Mouse (Mus musculus) liver, embryonic 13.5 days (tissue): ENCODE data around the gene Uqcc1. TPM values are rescaled to one million over a fixed set of nuclear protein-coding genes. Genes with fewer than 3 reads are reported as not detected.

Source experiments
- ATAC-seq: fragments of 200-750 bp; cut with Nextera tagmentation; 2 replicates; pipeline ENCODE4 v1.8.0; 2017; ENCODE audit warnings: low read depth, mild to moderate bottlenecking, moderate number of reproducible peaks, moderate library complexity
- DNase-seq: peaks from one replicate; pipeline ENCODE4 v3.0.0; 2022
- H3K27ac ChIP-seq: fragments of 300-500 bp; sonication (generic); 2 replicates; pipeline ENCODE4 v1.5.1; 2015; ENCODE audit warnings: moderate library complexity, mild to moderate bottlenecking, inconsistent platforms
- H3K27me3 ChIP-seq: fragments of 300-500 bp; sonication (generic); 2 replicates; pipeline ENCODE4 v1.6.1; 2015; ENCODE audit warnings: mild to moderate bottlenecking, inconsistent platforms
- H3K36me3 ChIP-seq: fragments of 300-500 bp; sonication (generic); 2 replicates; pipeline ENCODE4 v1.6.1; 2015; ENCODE audit warnings: mild to moderate bottlenecking, inconsistent platforms
- H3K4me1 ChIP-seq: fragments of 300-500 bp; sonication (generic); replicated peaks from 2 replicates; pipeline ENCODE4 v1.6.1; 2015; ENCODE audit warnings: inconsistent platforms
- H3K4me2 ChIP-seq: fragments of 300-500 bp; sonication (generic); 2 replicates; pipeline ENCODE4 v1.6.1; 2015; ENCODE audit warnings: inconsistent platforms, mild to moderate bottlenecking, moderate library complexity
- H3K4me3 ChIP-seq: fragments of 300-500 bp; sonication (generic); replicated peaks from 2 replicates; pipeline ENCODE4 v1.5.1; 2015; ENCODE audit warnings: mild to moderate bottlenecking, inconsistent platforms
- H3K9ac ChIP-seq: fragments of 300-500 bp; sonication (generic); 2 replicates; pipeline ENCODE4 v1.6.1; 2015; ENCODE audit warnings: mild to moderate bottlenecking, inconsistent platforms
- H3K9me3 ChIP-seq: fragments of 300-500 bp; sonication (generic); replicated peaks from 2 replicates; pipeline ENCODE4 v1.6.1; 2016; ENCODE audit warnings: inconsistent platforms
- WGBS: fragments of 180-500 bp; shearing (Covaris S2); methylation state at CpG from one replicate; pipeline ENCODE4 v1.1.7; 2015; ENCODE audit not compliant: insufficient replicate concordance; 5-methylcytosine and 5-hydroxymethylcytosine counted together
- polyA plus RNA-seq: library from polyadenylated mRNA; unstranded; fragments of >200 nt; fragmentation: Nextera tagmentation; extraction: Ambion mirVana; gene quantifications from 2 replicates; pipeline ENCODE4 v1.2.1, GENCODE M21; 2015

Uqcc1 gene
- polyA plus RNA-seq, 1 experiment from 2014 or later, result 49.5 TPM

DNA sequence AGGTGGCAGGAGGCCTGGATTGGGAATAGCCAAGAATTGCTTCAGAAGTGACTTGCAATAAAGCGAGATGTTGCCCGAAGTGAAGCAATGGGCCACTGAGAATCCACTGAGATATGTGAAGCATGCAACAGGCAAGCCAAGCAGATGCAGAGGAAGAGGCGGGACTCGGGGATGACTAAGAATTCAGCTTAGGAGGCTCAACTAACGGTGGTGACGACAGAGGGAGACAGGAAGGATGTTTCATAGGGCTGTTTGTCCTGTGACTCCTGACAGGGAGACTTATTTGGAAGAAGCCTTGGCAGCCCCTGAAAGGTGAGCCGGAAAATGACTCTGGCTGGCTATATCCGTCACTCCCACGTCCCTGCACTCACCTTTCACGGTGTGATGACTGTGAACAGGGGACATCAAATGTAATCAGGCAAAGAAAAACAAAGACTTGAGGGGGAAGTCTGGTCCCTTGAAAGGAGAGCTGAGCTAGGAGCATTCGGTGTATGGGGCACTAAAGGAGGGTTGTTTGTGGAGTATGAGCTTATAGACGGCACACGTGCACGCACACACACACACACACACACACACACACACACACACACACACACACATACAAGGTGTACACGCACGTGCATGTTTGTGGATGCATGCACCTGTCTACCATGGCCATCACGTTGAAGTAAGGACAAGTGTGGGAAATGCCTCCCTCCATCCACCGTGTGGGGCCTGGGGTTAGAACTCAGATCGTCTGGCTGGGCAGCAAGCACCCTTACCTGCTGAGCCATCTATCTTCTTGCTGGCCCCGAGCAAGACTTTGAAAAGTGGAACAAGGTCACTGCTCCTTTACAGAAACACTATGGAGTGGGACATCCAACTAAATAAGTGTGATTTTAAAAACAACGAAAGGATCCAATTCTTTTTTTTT is 50.9 kb downstream of the Uqcc1 start:
- no peak for DNase-seq
- Histone ChIP-seq H3K9ac (no peak overlapping the region), H3K36me3 (peaks cover 54% of the 10 kb centered on the region), H3K4me2 (no peak overlapping the region), H3K9me3 (no peaks in the 10 kb centered on the region), H3K27me3 (no peaks in the 10 kb centered on the region), H3K4me1 (peaks cover 12% of the 10 kb centered on the region), H3K4me3 (no peak overlapping the region), H3K27ac (no peak overlapping the region)
- WGBS, result 81% methylated on average over 21 of the region's 21 CpGs
- no peak for ATAC-seq

DNA sequence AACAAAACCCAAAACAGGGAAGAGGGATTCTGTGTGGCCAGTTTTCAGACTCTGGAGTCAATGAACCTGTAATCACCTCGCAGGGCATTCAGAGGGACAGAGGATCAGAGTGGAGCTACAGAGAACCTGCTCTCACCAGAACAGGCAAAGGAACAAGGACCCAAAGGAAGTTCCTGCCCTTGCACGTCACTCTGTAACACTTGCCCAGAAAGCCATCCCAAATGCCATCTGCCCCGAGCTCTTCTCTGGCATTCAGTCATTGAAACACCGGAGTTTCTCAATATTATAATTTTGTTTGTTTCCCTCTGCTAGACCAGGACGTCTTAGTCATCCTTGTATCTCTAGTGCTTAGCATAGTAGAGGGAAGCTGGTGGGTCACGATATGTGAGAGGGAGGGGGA is 56.5 kb downstream of the Uqcc1 start:
- Histone ChIP-seq H3K27me3 (no peaks in the 10 kb centered on the region), H3K9ac (no peak overlapping the region), H3K4me3 (no peak overlapping the region), H3K36me3 (peaks cover 39% of the 10 kb centered on the region), H3K27ac (no peak overlapping the region), H3K4me1 (no peaks in the 10 kb centered on the region), H3K4me2 (no peak overlapping the region), H3K9me3 (no peaks in the 10 kb centered on the region)
- WGBS, result 73% methylated on average over 6 of the region's 6 CpGs
- ATAC-seq, result no peak
- no peak for DNase-seq

DNA sequence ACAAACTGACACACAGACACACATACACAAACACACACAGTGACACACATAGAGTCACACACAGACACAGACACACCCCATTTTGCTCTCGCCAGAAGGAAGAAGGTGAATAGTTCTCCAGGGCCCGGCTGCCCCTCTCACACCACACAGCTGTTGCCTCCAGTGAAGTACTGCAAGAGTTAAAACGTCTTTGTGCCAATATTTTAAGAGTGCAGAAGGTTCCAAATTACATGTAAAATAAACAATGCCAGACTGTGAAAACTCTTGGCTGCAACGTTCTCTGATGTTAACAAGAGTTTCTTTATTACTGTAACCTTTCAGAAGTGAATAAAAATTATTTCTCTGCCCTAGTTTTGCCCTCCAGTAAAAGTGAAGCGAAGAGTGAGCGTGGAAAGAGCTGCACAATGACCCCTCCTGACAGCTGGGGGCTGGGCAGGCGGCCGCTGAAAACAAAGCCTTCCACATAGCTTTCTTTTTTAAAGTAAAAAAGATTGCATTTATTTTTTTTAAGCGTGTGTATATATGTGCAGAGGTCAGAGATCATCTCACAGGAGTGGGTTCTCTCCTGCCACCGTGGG is 57.1 kb downstream of the Uqcc1 start:
- Histone ChIP-seq H3K27me3 (no peaks in the 10 kb centered on the region), H3K9ac (no peak overlapping the region), H3K27ac (no peak overlapping the region), H3K4me2 (no peak overlapping the region), H3K9me3 (no peaks in the 10 kb centered on the region), H3K4me1 (no peaks in the 10 kb centered on the region), H3K4me3 (no peak overlapping the region), H3K36me3 (peaks cover 43% of the 10 kb centered on the region)
- no peak for DNase-seq
- ATAC-seq, result no peak
- 74% methylated on average over 10 of the region's 10 CpGs for WGBS

DNA sequence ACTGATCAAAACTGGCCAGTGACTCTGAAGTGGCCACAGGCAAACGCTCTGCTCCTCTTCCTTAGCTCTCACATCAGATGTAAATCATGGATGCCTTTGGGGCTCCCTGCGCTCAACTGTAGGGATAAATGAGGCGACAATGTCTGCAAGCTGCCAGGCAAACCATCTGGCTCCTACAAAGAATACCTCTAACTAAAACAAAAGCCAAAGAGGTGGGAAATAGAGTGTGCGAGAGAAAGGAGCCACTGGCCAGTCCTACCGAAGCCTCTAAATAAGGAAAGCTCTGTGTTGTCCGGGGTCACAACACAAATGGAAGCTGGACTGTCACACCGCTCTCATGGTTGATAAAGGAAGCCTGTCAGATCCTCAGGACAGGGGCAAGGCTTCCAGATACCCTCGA is 57.6 kb downstream of the Uqcc1 start:
- ATAC-seq (no peak), DNase-seq (no peak)
- Histone ChIP-seq H3K4me3 (no peak overlapping the region), H3K4me1 (no peaks in the 10 kb centered on the region), H3K27me3 (no peaks in the 10 kb centered on the region), H3K4me2 (no peak overlapping the region), H3K9ac (no peak overlapping the region), H3K36me3 (peaks cover 47% of the 10 kb centered on the region), H3K9me3 (no peaks in the 10 kb centered on the region), H3K27ac (no peak overlapping the region)
- 78% methylated on average over 8 of the region's 8 CpGs for WGBS

DNA sequence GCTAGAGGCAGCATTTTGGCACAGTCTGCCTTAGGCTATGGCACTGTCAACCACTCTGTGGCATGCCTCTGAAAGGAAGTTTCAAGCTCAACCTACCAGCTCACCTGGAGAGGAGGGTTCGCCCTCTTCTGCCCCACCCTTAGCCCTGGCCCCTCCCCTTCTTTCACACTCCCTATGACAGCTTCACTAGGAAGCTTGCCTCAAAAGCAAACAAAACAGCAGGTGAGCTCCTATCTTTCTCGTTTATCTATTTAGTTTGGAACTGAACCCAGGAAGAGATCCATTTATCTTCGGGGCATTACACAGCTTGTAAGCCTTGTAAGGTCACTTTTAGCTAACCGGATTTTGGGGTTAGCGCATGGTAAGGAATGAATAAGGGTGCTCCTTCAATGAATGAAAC is 60.3 kb downstream of the Uqcc1 start:
- Histone ChIP-seq H3K27ac (no peak overlapping the region), H3K4me3 (no peak overlapping the region), H3K4me1 (no peaks in the 10 kb centered on the region; the same call in 1 of the 2 replicates), H3K4me2 (no peak overlapping the region), H3K9ac (no peak overlapping the region), H3K9me3 (no peaks in the 10 kb centered on the region), H3K27me3 (no peaks in the 10 kb centered on the region), H3K36me3 (peaks cover 30% of the 10 kb centered on the region)
- DNase-seq, result no peak
- ATAC-seq, result no peak
- 63% methylated on average over 5 of the region's 5 CpGs for WGBS

DNA sequence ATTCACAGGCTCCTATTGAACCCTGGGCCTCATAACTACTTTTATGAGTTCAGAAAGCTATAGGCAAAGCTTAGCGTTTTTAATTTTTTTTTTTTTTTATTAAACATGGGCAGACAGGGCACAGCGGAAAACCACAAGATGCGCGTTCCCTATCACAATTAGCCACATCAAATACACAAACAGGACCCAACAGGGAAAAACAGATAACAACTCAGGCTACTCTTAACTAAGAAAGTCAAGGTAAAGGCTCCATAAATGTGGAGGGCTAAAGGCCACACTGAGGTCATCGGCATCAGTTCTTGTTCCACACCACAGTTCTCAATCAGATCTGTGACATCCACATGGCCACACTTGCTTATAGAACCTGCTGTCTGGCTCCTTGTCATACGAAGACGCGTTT is 61.8 kb downstream of the Uqcc1 start:
- peaks cover 23% of the 10 kb centered on the region for H3K36me3 ChIP-seq
- 82% methylated on average over 8 of the region's 8 CpGs for WGBS
- H3K9me3 ChIP-seq, result no peaks in the 10 kb centered on the region
- H3K4me1 ChIP-seq, result no peaks in the 10 kb centered on the region; the same call in 1 of the 2 replicates
- no peak overlapping the region for H3K9ac ChIP-seq
- no peak overlapping the region for H3K4me3 ChIP-seq
- H3K4me2 ChIP-seq, result no peak overlapping the region
- ATAC-seq (no peak), DNase-seq (no peak)
- no peaks in the 10 kb centered on the region for H3K27me3 ChIP-seq
- no peak overlapping the region for H3K27ac ChIP-seq

DNA sequence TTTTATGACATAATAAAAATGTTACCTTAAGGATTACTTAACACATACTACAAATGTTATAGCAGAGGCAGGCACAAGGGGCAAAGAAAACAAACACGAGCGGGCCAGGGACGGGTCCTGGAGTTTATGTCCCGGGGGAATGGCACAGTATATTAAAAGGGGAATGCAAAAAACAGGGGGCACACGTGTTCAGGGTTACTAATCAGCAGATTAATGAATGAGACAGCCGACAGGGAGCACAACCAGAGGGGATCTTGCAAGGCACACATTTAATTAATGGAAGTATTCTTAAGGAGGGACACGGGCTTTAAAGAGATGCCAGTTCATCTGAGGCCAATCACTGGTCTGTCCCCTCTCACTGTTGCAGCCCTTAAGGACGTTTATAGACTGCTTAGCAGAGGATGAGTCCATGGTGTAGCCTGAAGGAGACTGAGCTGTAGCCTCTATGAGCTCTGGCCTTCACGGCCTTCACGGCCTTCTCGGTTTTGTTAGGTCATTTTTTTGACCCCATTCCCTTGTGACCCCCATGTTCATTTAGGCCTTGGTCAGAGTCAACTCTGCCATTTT is 66.7 kb downstream of the Uqcc1 start:
- H3K4me1 ChIP-seq, result no peaks in the 10 kb centered on the region; the same call in 1 of the 2 replicates
- H3K9me3 ChIP-seq, result no peaks in the 10 kb centered on the region
- no peak overlapping the region for H3K4me2 ChIP-seq
- H3K27me3 ChIP-seq, result no peaks in the 10 kb centered on the region
- H3K4me3 ChIP-seq, result no peak overlapping the region
- no peak overlapping the region for H3K27ac ChIP-seq
- no peak for ATAC-seq
- no peak overlapping the region for H3K9ac ChIP-seq
- peaks cover 20% of the 10 kb centered on the region for H3K36me3 ChIP-seq
- DNase-seq, result no peak
- 77% methylated on average over 11 of the region's 11 CpGs for WGBS

DNA sequence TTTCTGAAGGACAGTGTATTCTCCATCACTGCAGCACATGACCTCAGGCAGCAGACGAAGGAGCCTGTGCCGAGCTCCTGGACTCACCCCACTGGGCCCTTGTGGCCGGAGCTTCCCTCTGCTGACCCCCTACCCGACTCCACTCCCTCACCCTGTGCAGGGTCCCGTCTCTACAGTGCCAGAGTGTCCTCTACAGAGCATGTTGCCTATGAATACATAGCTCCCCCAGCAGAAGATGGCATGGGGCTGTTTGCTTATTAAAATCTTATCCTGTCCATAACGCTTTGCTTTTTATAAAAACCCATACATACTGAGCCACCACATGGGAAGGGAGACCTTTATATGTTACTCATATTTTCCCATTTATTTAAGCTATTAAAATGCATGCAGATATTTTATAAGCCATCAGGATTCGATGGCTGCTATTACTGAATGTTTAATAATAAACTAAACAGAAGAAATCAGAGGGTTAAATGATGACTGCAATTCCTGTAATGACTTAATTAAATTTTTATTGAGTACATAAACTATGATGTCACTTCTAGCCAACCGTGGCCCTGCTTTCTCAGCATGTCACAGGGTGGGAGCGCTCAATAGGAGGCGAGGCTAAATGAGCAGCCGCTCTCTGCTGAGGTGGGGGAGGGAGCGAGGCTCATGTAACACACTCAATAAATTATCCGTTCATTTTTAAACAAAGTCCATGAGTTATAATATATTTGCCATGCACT is 67.4 kb downstream of the Uqcc1 start:
- Histone ChIP-seq H3K27me3 (no peaks in the 10 kb centered on the region), H3K9me3 (no peaks in the 10 kb centered on the region), H3K4me1 (no peaks in the 10 kb centered on the region; the same call in 1 of the 2 replicates), H3K4me3 (no peak overlapping the region), H3K27ac (no peak overlapping the region), H3K4me2 (no peak overlapping the region), H3K9ac (no peak overlapping the region), H3K36me3 (peaks cover 21% of the 10 kb centered on the region)
- ATAC-seq (no peak), DNase-seq (no peak)
- WGBS, result 84% methylated on average over 13 of the region's 13 CpGs

DNA sequence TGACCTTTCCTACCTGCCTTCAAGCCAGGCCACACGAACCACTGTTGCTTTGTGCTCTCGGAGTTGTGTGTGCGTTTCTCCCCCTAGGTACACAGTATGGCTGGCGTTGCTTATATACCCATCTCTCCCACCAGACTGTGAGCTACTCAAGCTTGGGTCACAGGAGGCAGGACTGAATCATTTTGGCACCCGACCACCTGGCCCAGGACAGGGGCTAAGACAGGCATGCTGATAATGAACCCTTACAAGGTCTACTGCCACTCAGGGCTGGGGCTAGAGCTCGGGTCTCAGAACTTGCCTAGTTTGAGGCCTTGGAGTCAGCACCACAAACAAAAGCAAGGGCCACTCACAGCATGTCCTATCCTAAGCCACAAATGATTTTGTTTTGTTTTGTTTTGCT is 68.5 kb downstream of the Uqcc1 start:
- 80% methylated on average over 6 of the region's 6 CpGs for WGBS

DNA sequence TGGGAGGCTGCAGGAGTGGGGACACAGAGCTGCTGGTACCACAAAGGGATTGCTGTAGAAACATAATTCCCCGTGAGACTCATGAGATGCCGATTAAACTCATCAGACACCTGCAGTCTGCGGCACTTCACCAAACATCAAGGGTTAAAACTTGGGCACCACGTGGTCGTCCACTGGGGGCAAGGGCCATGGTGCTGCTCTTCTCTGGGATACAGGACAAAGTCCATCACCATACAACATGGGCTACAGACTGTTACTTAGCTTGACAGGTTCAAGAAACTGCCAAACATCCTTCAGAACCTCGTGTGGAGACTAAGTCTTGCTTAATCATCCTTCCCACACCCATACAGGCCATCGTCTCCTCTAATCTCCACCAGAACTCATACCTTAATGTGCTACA is 70.0 kb downstream of the Uqcc1 start:
- Histone ChIP-seq H3K4me3 (no peak overlapping the region), H3K9ac (no peak overlapping the region), H3K27ac (no peak overlapping the region), H3K36me3 (peaks cover 32% of the 10 kb centered on the region), H3K4me1 (no peaks in the 10 kb centered on the region), H3K9me3 (no peaks in the 10 kb centered on the region), H3K27me3 (no peaks in the 10 kb centered on the region), H3K4me2 (no peak overlapping the region)
- ATAC-seq (no peak), DNase-seq (no peak)
- 63% methylated on average over 7 of the region's 7 CpGs for WGBS

More for the DNA sequence above, 68.5 kb downstream of the Uqcc1 start:
- Histone ChIP-seq H3K4me3 (no peak overlapping the region), H3K9ac (no peak overlapping the region), H3K4me1 (no peaks in the 10 kb centered on the region; the same call in 1 of the 2 replicates), H3K27me3 (no peaks in the 10 kb centered on the region), H3K36me3 (peaks cover 26% of the 10 kb centered on the region), H3K9me3 (no peaks in the 10 kb centered on the region), H3K27ac (no peak overlapping the region), H3K4me2 (no peak overlapping the region)
- DNase-seq, result no peak
- no peak for ATAC-seq

DNA sequence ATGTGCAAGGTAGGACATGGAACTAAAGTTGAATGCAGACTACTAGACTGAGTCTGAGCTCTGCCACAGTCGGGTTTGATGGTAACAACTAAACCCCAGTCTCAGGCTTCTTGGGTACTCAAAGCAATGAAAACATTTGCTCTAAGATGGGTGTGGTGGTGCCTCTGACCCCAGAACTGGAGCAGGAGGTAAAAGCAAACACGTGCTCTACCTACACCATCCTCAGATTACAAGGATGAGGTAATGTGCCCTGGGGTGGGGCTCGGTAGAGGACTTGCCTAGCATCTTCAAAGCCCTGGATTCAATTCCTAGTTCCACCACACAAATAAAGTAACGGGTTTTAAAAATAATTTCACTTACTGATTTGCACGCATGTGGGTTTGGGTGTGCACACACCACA is 77.6 kb downstream of the Uqcc1 start:
- ATAC-seq (no peak), DNase-seq (no peak)
- H3K9ac ChIP-seq, result no peak overlapping the region
- 79% methylated on average over 5 of the region's 5 CpGs for WGBS
- H3K27ac ChIP-seq, result no peak overlapping the region
- H3K4me1 ChIP-seq, result peaks cover 17% of the 10 kb centered on the region
- no peak overlapping the region for H3K4me2 ChIP-seq
- no peak overlapping the region for H3K4me3 ChIP-seq
- H3K9me3 ChIP-seq, result no peaks in the 10 kb centered on the region
- peaks cover 71% of the 10 kb centered on the region for H3K36me3 ChIP-seq
- no peaks in the 10 kb centered on the region for H3K27me3 ChIP-seq
